10 mouse cellular contexts compared by ENCODE assay signal in the genomic region with DNA sequence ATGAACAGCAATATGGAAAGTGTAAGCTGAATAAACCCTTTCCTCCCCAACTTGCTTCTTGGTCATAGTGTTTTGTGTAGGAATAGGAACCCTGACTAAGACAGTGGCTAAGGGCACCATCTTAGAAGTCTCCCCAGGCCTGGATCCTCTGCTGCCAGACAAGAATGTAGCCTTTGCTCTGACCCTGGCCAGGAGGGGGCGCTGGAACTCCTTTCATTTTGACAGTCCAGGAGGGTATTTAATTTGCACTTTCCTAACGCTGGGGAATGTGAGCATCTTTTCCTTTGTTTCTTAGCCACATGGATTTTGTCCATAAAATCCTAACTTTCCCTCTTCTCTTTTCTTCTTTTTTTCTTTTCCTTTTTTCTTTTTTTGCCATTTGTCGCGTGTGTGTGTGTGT. TPM values are rescaled to one million over a fixed set of nuclear protein-coding genes. Genes with fewer than 3 reads are reported as not detected.
DNase-seq lines count a peak whose midpoint lies in the region; ATAC-seq and TF ChIP-seq lines count a peak whose summit lies in the region.
"Had no signal": no experiment of that assay in that cellular context is flagged by ENCODE, and none has a peak within 500 bp of the region (broad histone marks: within the 10 kb centered on the region; RNA-seq: fewer than 3 reads in every experiment).

No protein-coding gene starts in this region.

- H3K4me2 ChIP-seq in hindbrain, embryonic 14.5 days (replicated peaks): no peak overlapping the region
- H3K4me2 ChIP-seq: heart, embryonic 13.5 days had no signal

- H3K79me3 ChIP-seq in C2C12 (ENCODE audit: low read depth): no peaks in the 10 kb centered on the region

- H3K9me3 ChIP-seq in hindbrain, embryonic 14.5 days (ENCODE audit: control insufficient read depth, low read length): no peaks in the 10 kb centered on the region
- H3K9me3 ChIP-seq: heart, embryonic 13.5 days had no signal

- 39% methylated on average over 4 of the region's 4 CpGs for WGBS in lung, adult 2 months
- WGBS in hindbrain, embryonic 14.5 days: 45% methylated on average over 4 of the region's 4 CpGs

- no peak overlapping the region for H3K4me3 ChIP-seq in C2C12 (ENCODE audit: insufficient read depth, poor library complexity, severe bottlenecking)
- H3K4me3 ChIP-seq in lung, adult 2 months (replicated peaks; ENCODE audit: extremely low read depth, low read depth, low read length): no peak overlapping the region
- H3K4me3 ChIP-seq in hindbrain, embryonic 14.5 days (replicated peaks; ENCODE audit: low read length): no peak overlapping the region
- H3K4me3 ChIP-seq: heart, embryonic 13.5 days; myocyte had no signal

- ATAC-seq in hindbrain, embryonic 14.5 days (ENCODE audit: low FRiP score): no peak

- H3ac ChIP-seq in C2C12 (ENCODE audit: control insufficient read depth, insufficient read length, low read depth): no peak overlapping the region

- H3K4me1 ChIP-seq in lung, adult 2 months (ENCODE audit: control insufficient read depth, insufficient read depth, low read length): no peaks in the 10 kb centered on the region
- no peaks in the 10 kb centered on the region; the same call in none of the 2 replicates for H3K4me1 ChIP-seq in hindbrain, embryonic 14.5 days (replicated peaks; ENCODE audit: control insufficient read depth, insufficient read depth, low read length)

- no peaks in the 10 kb centered on the region for H3K36me3 ChIP-seq in C2C12 (ENCODE audit: control insufficient read depth, insufficient read depth)
- no peaks in the 10 kb centered on the region for H3K36me3 ChIP-seq in hindbrain, embryonic 14.5 days (replicated peaks; ENCODE audit: control insufficient read depth, insufficient read depth)
- H3K36me3 ChIP-seq: heart, embryonic 13.5 days had no signal

- DNase-seq in 3134 (ENCODE audit: extremely low read depth, insufficient read length, low spot score): peak; percentile 30
- DNase-seq in adrenal gland, postnatal 4 days (ENCODE audit: low spot score in 2 of 2): peak; percentile 21 to 52
- DNase-seq in fibroblast of lung, adult 2 months (ENCODE audit: low read depth): peak; percentile 34
- peak; percentile 84 for DNase-seq in kidney, postnatal 10 days
- DNase-seq in lung, adult 2 months: peak; percentile 56
- peak; percentile 44 for DNase-seq in spleen, adult 12 weeks (ENCODE audit: low spot score)
- no peak for DNase-seq in hindbrain, embryonic 14.5 days (ENCODE audit: low spot score)

- H3K9ac ChIP-seq in hindbrain, embryonic 14.5 days: no peak overlapping the region
- H3K9ac ChIP-seq: heart, embryonic 13.5 days had no signal

- peak; percentile 42 for TF ChIP-seq CTCF in C2C12 (IDR thresholded peaks at IDR 0.05; ENCODE audit: control insufficient read depth, insufficient read depth, insufficient read length)
- TF ChIP-seq CTCF in lung, adult 2 months (IDR thresholded peaks at IDR 0.05; ENCODE audit: insufficient read depth, low read length): peak; percentile 65

- H3K27ac ChIP-seq in hindbrain, embryonic 14.5 days: no peak overlapping the region
- H3K27ac ChIP-seq: heart, embryonic 13.5 days had no signal

- H3K27me3 ChIP-seq in C2C12 (ENCODE audit: control insufficient read depth, insufficient read depth, insufficient read length): peaks cover 43% of the 10 kb centered on the region
- no peaks in the 10 kb centered on the region for H3K27me3 ChIP-seq in hindbrain, embryonic 14.5 days (ENCODE audit: control insufficient read depth, insufficient read depth, low read length)

- TF ChIP-seq POLR2A in lung, adult 2 months (IDR thresholded peaks at IDR 0.05; ENCODE audit: borderline replicate concordance, extremely low read depth, low read depth, low read length): no peak

- H3K79me2 ChIP-seq in C2C12 (ENCODE audit: control insufficient read depth, insufficient read depth): no peaks in the 10 kb centered on the region

TF ChIP-seq in C2C12, 6 proteins besides CTCF, POLR2A, EP300 and RAD21:
- no peak for TF ChIP-seq MAX (IDR thresholded peaks at IDR 0.05)

RNA-seq across cellular contexts. Expression of a gene that starts 18.7 kb away (rescaled TPM):
- not detected for polyA plus RNA-seq in C2C12 (2012; fragmentation: generic; extraction: Trizol)
- total RNA-seq in adrenal gland, postnatal 4 days (2021): 10 to 100 TPM; 10.2 to 11.6 TPM
- polyA plus RNA-seq in lung, adult 2 months (2012; rRNA removed): 3.9 and 4.9 TPM in 2 replicates
- polyA plus RNA-seq in hindbrain, embryonic 14.5 days (2014; fragmentation: Nextera tagmentation; extraction: Ambion mirVana): 13.6 and 13.7 TPM in 2 replicates
- polyA plus RNA-seq: myocyte had no signal
